15 mouse cellular contexts compared by ENCODE assay signal in the genomic region with DNA sequence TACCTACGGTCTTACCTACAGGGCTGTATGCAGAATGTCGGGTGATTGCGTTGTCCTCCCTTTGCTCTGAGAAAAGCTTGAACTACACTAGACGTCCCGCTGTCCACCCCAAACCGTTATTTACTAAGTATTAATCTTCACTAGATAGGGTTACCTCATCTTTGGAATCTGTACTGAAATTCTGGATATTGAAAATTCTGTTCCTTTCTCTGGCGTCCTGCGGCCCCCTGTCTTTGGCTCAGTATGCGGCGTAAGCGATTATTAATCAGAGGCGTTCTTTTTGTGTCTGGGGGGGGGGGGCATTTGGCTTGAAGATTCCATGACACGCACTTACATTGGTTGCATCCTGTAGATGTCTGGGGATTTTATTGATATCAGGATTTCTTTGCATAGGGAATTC.
A peak's percentile ranks its signal among the peaks of the same experiment; 100 is the strongest.
DNase-seq lines count a peak whose midpoint lies in the region; ATAC-seq and TF ChIP-seq lines count a peak whose summit lies in the region.
"Had no signal": no experiment of that assay in that cellular context is flagged by ENCODE, and none has a peak within 500 bp of the region (broad histone marks: within the 10 kb centered on the region; RNA-seq: fewer than 3 reads in every experiment).

No protein-coding gene starts in this region.

- peak; percentile 54 to 55 for DNase-seq in cerebellum, adult 2 months
- DNase-seq in cerebellum, postnatal 14 days: peak; percentile 48 to 65
- DNase-seq in hindbrain, embryonic 11.5 days (ENCODE audit: low spot score): peak; percentile 59
- DNase-seq in neural tube, embryonic 10.5 days (ENCODE audit: extremely low spot score, low spot score): peak; percentile 52
- DNase-seq in thymus, postnatal 36 days: no peak
- DNase-seq in adrenal gland, adult 2 months: no peak
- no peak for DNase-seq in kidney, postnatal 4 days
- DNase-seq: adrenal gland, postnatal 14 days; gastrocnemius, adult 2 months; heart, postnatal 36 days; kidney, postnatal 10 days; lung, adult 2 months; right cerebral cortex, postnatal 14 days had no signal

- H3K4me2 ChIP-seq in hindbrain, embryonic 11.5 days (replicated peaks; ENCODE audit: low read depth, low read length): peak overlapping the region; percentile 60

- peak overlapping the region; percentile 96 for H3K9ac ChIP-seq in hindbrain, embryonic 11.5 days (ENCODE audit: low read depth, low read length)
- H3K9ac ChIP-seq: embryonic facial prominence, embryonic 13.5 days had no signal

- ATAC-seq in cerebellum, adult (ENCODE audit: insufficient number of reproducible peaks, low FRiP score, low TSS enrichment): no peak
- ATAC-seq in hindbrain, embryonic 11.5 days (ENCODE audit: low FRiP score): no peak

- H3K27me3 ChIP-seq in cerebellum, adult 2 months (ENCODE audit: control insufficient read depth, insufficient read depth, low read length): no peaks in the 10 kb centered on the region
- peaks cover 12% of the 10 kb centered on the region for H3K27me3 ChIP-seq in hindbrain, embryonic 11.5 days (ENCODE audit: control insufficient read depth, insufficient read depth, low read length)

- no peak for TF ChIP-seq CTCF in cerebellum, adult 2 months (IDR thresholded peaks at IDR 0.05; ENCODE audit: borderline replicate concordance, insufficient read depth, low read depth, low read length)

- TF ChIP-seq POLR2A in cerebellum, adult 2 months (IDR thresholded peaks at IDR 0.05; ENCODE audit: borderline replicate concordance, insufficient read depth, low read length): no peak; the same call in 1 of the 2 replicates

- no peaks in the 10 kb centered on the region for H3K9me3 ChIP-seq in hindbrain, embryonic 11.5 days (ENCODE audit: control insufficient read depth, low read length)
- H3K9me3 ChIP-seq: embryonic facial prominence, embryonic 13.5 days had no signal

- H3K4me3 ChIP-seq in cerebellum, adult 2 months (replicated peaks; ENCODE audit: insufficient read depth, low read depth, low read length): peak overlapping the region; percentile 99
- peak overlapping the region; percentile 90 for H3K4me3 ChIP-seq in hindbrain, embryonic 11.5 days (ENCODE audit: low read depth, low read length)
- H3K4me3 ChIP-seq: embryonic facial prominence, embryonic 13.5 days; gastrocnemius, adult 2 months had no signal

- H3K4me1 ChIP-seq in cerebellum, adult 2 months (ENCODE audit: control insufficient read depth, insufficient read depth, low read length): no peaks in the 10 kb centered on the region
- no peaks in the 10 kb centered on the region for H3K4me1 ChIP-seq in hindbrain, embryonic 11.5 days (replicated peaks; ENCODE audit: control insufficient read depth, insufficient read depth, low read length)

- WGBS in cerebellum, adult 2 months: 2% methylated on average over 13 of the region's 13 CpGs
- 2% methylated on average over 13 of the region's 13 CpGs for WGBS in hindbrain, embryonic 11.5 days

- peak overlapping the region; percentile 97 for H3K27ac ChIP-seq in cerebellum, adult 2 months (ENCODE audit: insufficient read depth, low read length)
- H3K27ac ChIP-seq in hindbrain, embryonic 11.5 days (ENCODE audit: low read depth, low read length): peak overlapping the region; percentile 100
- H3K27ac ChIP-seq: embryonic facial prominence, embryonic 13.5 days; gastrocnemius, adult 2 months had no signal

- H3K36me3 ChIP-seq in hindbrain, embryonic 11.5 days (ENCODE audit: control insufficient read depth, insufficient read depth, low read length): no peaks in the 10 kb centered on the region
- H3K36me3 ChIP-seq: embryonic facial prominence, embryonic 13.5 days had no signal

Comparison
In these comparisons a context has a peak if more than half of its experiments do, and no peak if none do; other contexts are left out.
1. DNase-seq: peak in cerebellum, adult 2 months (2 of 2), cerebellum, postnatal 14 days (2 of 2), hindbrain, embryonic 11.5 days (single experiment) and neural tube, embryonic 10.5 days (single experiment); none in thymus, postnatal 36 days (0 of 2), adrenal gland, adult 2 months (single experiment) and kidney, postnatal 4 days (0 of 2).